Mouse (Mus musculus) thymus, postnatal 14 days (tissue): ENCODE measurements at regions not wholly inside any gene's neighbourhood (a gene's known extent, or its start where the extent isn't known, plus 50 kb on each side); places are given as distances from the start of the nearest gene placed in this dataset.
"Not testable (repeated sequence)": the region's sequence is repeated elsewhere in the genome, so short reads cannot be mapped to it uniquely, and the experiment has no call there.

ENCODE experiments used
- DNase-seq: peaks from one replicate; pipeline ENCODE4 v3.0.0; 2021

GRCm38 (mm10) chr16:76507191-76507746 lies 133.6 kb upstream of the Nrip1 start:
- no peak for DNase-seq

GRCm38 (mm10) chr16:76506240-76506639 lies 132.6 kb upstream of the Nrip1 start:
- no peak for DNase-seq

DNA sequence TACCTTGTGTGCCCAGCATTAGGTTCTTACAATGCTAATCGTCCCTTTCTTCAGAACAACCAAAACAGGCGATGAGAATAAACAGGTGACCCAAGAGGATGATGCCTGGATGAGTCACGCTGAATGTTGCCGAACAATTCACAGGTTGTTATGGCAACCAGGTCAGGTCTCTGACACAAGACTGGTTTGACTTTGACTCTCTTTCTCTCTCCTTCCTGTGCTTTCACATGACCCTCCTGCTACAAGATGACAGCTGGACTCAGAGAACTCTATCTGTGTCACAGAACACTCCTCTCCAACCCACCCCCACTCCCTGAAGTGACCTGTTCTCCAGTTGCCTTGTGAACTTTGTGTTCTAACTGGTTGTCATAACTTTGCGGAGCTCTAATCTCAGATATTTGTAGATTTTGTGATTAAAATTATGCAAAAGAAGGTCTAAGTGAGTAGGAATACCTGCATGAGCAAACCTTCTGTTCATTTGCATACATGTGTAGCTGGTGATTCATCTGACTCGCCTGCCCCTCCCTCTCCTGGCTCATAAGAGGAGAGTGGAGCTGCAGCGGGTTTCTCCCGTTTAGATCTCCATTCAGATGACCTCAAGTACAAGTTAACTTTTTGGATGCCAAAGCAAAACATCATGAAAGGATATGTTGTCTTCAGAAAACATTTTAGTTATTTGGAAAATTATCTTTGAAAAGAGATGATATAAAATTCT lies 126.2 kb upstream of the Nrip1 start:
- no peak for DNase-seq

DNA sequence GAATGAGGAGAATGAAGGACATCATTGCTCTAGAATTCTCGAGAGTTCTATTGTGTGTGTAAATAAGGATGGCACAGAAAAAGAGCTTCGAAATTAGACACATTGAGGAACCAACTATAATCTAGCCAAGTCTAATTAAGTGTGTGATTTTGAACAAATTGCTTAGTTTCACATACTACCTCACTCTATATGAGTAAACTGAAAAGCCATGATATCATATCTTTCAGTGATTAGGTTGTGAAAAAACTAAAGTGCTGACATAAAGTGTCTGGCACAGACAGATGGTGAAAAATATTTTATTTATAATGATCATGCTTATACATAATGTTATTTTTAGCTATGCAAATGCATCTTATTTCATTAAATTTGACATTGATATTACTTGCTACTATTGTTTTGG lies 124.6 kb upstream of the Nrip1 start:
- DNase-seq = no peak

- no peak for DNase-seq
Observed at GRCm38 (mm10) chr16:76497041-76497808, 123.6 kb upstream of the Nrip1 start.

DNA sequence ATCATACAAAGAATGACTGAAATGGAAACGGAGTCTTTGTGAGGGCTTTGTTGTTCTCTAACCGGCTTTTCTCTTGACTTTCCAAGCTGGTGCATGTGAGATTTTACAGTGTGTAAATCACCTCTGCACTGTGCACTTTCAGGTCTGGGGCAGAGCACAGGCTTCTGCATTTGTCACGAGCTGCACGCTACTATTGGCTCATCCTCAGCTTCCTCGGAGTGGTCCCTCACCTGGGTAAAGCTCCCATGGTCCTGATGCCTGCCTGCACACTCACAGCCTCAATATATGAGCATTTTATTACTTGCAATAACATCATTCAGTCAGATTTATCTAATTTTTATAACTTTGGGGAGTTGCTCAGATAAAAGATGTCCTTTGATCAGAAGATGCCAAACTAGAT lies 109.8 kb upstream of the Nrip1 start:
- no peak for DNase-seq

DNA sequence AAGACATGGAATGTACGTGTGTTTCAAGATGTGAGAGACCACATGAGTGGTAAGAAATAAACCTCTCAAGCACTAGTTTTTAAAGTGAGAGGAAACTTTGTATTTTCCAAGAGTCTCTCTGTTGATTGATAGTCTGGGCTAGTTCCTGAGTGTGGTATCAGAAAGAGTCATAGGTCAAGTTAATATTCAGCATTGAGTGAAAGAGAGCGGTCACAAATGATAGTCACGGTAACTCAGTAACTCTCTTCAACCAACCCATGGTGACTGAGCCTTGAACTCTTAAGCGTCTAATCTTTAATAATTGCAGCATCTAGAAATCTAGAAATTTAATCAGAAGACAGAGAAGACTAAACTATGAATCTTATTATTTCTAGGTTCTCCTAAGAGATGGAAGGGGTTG lies 108.3 kb upstream of the Nrip1 start:
- DNase-seq = no peak

DNA sequence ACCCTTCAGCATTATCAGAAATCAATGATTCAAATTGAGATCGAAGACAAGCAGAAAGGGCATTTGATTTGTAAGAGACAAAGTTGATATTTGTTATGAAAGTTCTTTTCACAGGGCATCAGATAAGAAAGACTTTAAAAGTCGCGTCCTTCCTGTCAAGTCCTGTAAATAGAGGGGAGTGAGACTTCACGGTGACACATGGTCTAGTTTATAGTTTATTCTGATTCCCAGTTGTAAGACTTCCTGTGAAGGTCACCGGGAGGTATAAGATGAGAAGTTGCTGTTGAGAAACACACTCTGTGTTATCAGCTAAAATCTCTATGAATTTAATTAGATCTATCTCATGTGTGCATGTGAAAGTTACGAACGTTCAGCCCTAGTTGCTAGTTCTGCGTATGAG lies 103.8 kb upstream of the Nrip1 start:
- DNase-seq = no peak

DNA sequence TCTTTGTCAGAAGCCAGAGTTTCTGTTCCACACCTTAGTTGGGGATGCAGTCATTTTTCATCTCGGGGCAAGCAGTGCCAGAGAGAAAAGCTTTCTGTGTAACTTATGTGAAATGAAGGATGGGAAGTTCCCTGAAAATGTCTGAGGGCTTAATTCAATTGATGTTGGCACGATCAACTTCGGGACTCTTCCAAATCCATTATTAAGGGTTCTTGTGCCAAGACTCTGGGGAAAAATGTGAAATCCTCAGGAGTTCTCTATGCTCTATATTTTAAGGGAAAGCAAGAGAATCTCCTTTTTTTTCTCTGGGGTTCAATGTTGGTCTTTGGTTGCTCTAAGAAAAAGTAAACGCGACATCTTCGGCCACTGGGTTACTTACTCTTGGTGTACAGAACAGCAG lies 100.9 kb upstream of the Nrip1 start:
- no peak for DNase-seq

- no peak for DNase-seq
Observed at GRCm38 (mm10) chr16:76472386-76472785, 98.8 kb upstream of the Nrip1 start.

GRCm38 (mm10) chr16:76471081-76471480 lies 97.5 kb upstream of the Nrip1 start:
- no peak for DNase-seq

DNA sequence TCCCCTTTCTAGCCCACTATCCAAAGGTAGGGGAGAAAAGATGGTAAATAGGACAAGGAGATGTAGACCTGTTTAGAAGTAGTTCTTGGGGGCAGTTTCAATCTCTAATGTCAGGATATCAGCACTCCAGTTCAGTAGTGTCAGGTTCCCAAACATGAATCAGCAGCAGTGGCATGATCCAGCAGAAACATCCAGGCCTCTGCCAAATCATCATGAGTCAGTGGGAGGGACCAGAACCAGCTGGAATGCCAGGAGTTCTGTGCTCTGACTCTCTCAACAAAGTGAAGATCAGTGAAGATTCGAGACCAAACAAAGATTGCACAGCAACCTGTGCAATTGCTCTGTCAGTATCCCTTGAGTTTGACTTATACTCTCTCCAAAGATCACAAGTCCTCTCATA lies 85.9 kb upstream of the Nrip1 start:
- DNase-seq = no peak

GRCm38 (mm10) chr16:76456300-76456599 lies 82.6 kb upstream of the Nrip1 start:
- not testable (repeated sequence) for DNase-seq

- no peak for DNase-seq
Observed at GRCm38 (mm10) chr16:76455499-76456299, 82.1 kb upstream of the Nrip1 start.

DNA sequence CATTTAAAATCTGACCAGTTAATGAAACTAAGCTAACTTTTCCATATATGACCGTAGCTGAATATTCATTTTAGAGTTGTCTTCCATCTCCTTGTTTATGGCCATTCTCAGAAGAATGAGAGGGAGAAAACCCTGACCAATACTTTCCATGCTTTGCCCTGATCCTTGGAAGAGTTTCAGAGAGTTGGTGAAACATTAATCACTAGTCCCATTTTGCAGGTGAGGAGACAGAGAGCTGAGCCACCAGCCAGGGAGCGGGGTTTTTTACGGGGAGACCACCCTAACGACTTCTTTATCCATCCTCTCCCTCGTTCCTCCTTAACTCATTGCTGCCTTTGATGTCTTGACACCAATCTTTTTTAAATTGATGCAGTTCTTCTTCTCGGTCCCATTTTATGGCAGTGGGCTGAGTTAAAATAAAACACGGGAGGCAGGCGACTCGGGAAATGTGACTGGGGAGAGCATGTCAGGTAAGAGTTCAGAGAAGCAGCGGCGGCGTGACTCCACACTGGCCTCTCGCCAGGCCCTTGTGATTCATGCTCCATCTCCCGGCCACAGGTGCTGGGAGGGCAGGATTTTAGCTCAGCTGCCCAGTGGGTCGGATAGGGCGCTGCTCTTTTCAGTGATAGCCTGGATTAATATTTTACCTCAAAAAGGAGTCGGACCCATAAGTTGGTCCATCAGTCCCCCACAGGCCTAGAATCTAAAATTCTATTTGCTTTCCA lies 81.3 kb upstream of the Nrip1 start:
- no peak for DNase-seq

GRCm38 (mm10) chr16:76453457-76454200 lies 80.0 kb upstream of the Nrip1 start:
- no peak for DNase-seq

GRCm38 (mm10) chr16:76448773-76449172 lies 75.1 kb upstream of the Nrip1 start:
- DNase-seq = no peak

- peak; percentile 12 for DNase-seq
Observed at GRCm38 (mm10) chr16:76447033-76447432, 73.4 kb upstream of the Nrip1 start.

GRCm38 (mm10) chr16:76444668-76445067 lies 71.0 kb upstream of the Nrip1 start:
- no peak for DNase-seq

GRCm38 (mm10) chr16:76442635-76443034 lies 69.0 kb upstream of the Nrip1 start:
- DNase-seq = no peak

DNA sequence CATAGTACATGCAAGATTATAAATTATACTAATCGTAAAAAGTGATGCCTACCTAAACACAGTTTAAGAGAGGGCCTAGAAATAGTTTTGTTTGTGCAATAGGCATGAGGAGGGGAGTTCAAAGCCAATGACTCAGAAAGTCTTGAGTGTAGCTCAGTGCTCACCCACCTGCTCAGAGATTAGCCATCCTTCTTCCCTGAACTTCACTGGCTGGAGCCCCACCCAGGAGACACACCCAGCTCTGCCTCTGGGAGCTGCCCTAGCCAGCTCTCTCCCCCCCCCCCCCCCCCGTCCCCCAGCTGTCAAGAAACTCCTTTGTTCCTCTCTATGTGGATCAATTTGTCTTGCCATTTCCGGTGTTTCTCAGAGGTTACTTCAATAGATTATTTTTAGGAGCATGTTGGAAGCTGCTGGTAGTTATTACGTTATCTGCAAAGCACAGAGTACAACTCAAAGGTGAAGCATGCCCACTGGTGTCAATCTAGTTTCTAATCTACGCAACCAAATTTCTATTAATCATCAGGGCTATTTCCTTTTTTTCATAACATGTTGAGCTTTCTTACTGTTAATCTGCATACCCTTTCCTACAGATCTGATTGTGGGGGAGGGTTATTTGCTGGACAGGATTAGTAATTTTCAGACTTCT lies 68.3 kb upstream of the Nrip1 start:
- no peak for DNase-seq
